Mouse (Mus musculus) spleen, adult 2 months (tissue): Measurements from ENCODE around the gene Tmem51.

Experiments
- CTCF ChIP-seq: fragments of 200-500 bp; IDR thresholded peaks from 2 replicates; pipeline ENCODE4 v1.5.1; 2011; ENCODE audit warnings: mild to moderate bottlenecking, inconsistent platforms; ENCODE audit not compliant: insufficient read depth, insufficient read length, insufficient replicate concordance; ENCODE audit errors: extremely low read depth
- POLR2A ChIP-seq: fragments of 200-500 bp; IDR thresholded peaks from 2 replicates; pipeline ENCODE4 v1.6.1; 2011; ENCODE audit warnings: low read depth, low read length, inconsistent platforms

GRCm38 (mm10) chr4:142103081-142103671 is 19.1 kb upstream of the Tmem51 start:
- no peak for TF ChIP-seq CTCF
- no peak for TF ChIP-seq POLR2A
